Mouse (Mus musculus) adrenal gland, adult (tissue): ENCODE data around the gene Foxp1.

ENCODE experiments used
- DNase-seq, 2 experiments: peaks; one replicate each; pipeline ENCODE4 v3.0.0; 2022 to 2023; ENCODE audit warnings: low spot score in 1 of 2; ENCODE audit not compliant: inconsistent age in 2 of 2

The Foxp1 gene

DNA sequence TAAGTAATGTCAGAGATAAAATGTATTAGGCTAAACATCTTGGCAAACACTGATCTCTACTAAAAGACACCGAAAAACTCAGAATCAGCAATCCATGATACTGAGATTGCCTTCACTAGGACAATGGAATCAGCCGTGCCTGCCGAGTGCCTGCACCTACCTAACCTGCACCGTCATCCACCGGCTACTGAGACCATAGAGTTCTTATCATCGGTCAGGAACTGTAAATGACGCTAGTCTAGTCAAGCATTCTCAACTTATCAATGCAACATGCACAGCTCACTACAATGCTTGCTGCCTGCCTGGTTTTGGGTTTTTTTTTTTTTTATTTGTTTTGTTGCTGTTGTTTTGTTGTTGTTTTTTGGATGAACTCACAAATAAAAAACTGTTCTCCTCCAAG is 542.1 kb downstream of the Foxp1 start:
- DNase-seq: no peak

DNA sequence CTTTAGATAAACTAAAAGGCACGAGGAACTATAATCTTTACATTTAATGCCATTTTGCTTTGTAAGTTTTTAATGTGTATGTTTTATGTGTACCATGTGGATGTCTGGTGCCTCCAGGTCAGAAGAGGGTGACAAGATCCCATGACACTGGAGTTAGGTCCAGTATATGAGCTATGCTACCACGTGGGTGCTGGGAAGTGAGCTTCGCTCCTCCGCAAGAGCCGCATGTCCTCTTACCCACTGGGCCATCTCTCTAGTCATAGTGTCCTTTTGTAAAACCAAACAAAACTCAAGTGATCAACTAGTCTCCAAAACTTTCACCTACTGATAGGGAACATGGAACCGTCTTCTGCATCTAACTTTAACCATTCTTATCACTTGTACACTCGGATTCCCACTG is 542.5 kb downstream of the Foxp1 start:
- no peak for DNase-seq

DNA sequence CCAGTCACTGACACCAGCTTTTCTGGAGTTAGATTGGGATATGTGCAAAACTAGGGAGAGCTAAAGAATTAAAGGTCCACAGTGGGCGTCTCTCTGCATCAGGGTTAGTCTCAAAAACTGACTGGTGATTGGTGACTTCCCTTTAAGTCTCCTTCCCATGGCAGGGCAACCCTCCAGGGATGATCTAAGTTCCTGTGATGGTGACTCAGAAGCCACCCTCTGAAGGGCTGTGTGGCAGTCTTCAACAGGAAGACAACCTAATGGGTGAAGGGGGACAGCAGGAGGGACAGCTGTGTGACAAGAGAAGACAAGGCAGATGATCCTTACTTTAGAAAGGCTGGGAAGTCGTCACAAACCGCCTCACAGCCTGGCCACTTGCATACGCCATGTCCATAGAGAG is 544.7 kb downstream of the Foxp1 start:
- no peak for DNase-seq

DNA sequence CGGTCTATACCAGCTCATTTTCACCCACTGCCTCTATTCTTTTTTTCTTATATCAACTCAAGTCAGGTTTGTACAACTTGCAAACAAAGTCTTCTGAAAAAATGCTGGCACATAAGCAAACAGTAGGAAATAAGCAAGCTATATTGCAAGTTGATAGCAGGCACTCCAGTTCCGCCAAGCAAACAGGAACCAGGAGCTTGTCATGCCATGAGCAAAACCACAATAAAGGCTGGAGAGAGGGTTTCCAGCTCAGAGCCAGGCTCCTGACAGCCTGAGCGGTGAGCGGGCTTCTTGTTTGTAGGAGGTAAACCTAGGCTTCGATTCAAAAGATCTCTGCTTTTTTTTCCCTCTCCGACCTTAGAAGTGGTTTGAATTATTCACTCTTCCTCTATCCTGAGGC is 546.6 kb downstream of the Foxp1 start:
- DNase-seq: no peak

DNA sequence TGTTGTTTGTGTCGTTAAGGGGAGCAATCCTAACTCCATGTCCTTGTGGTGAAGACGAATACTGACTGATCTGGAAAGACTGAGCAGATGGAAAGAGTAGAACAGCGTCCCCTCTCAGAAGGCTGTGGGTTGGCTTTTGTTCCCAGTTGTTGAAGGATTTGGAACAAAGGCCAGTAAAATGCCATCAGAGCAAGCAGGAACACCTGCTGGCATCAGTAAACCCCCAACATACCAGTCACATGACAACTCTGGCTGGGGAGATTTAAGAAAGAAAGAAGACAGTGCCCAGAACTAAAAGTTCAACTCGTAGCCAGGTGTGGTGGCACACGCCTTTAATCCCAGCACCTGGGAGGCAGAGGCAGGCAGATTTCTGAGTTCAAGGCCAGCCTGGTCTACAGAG is 549.1 kb downstream of the Foxp1 start:
- DNase-seq: no peak

DNA sequence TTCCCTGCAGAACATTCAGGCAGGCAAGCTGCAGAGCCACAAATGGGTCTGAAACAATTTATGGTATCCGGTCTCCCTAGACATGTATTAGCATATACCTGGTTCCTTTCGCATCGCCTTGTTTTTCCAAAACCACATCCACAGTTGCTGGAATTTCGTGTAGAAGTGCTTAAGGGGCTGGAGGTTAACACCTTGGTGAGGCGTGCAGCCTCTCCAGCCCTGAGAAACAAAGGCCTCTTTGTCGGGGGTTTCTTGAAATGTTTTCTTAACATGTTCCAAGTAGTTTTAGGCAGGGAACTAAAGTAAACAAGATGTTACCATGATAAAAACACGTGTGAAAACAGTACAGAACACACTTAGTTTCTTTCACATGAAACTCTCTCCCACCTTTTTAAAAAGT is 550.1 kb downstream of the Foxp1 start:
- DNase-seq: no peak

DNA sequence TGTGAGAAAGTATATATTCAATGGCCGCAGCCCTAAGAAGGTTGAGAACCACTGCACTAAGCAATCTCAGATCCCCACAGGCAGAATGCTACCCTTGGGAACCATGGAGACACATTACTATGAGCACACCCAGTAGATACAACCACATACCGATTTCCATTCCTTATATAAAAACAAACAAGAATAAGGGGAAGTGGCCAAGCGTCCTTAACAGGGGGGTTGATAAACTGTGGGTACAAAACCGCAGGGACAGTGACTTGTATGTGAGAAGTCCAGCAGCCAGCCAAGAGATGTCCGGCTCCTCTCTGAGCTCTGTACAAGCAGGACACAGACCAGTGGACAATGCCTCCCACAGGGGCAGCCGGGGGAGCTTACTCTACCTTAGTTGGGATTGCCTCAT is 563.2 kb downstream of the Foxp1 start:
- no peak for DNase-seq

DNA sequence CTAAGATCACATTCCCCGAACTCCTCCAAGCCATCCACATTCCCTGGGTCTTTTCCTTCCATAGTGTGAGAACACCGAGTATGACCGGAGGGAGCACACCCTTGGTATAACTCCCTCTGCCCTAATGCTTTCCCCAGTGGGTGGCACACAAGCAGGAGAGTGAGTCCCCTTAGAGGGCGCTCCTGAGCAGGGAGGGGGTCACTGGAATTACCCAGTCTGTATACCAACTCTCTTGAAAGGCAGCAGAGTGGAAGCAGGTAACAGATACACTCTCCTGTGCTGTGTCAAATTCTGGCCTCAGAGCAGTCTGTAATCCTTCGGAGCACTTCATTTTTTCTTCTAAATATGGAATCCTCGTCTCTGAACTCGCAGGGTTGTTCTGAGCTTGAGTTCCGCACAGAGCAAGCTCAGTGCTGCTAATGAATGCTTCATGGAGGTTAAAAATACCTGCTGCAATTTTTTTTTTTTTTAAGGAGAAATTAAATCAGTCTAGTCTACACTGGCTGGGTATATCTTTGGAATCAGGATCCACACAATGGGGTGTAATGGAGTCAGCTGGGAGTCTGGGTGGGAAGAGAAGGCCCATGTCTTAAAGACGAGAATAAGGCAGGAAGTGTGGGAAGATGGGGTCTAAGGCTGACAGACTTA is 565.9 kb downstream of the Foxp1 start:
- DNase-seq: peak in 1 of 2 experiments; percentile 47

DNA sequence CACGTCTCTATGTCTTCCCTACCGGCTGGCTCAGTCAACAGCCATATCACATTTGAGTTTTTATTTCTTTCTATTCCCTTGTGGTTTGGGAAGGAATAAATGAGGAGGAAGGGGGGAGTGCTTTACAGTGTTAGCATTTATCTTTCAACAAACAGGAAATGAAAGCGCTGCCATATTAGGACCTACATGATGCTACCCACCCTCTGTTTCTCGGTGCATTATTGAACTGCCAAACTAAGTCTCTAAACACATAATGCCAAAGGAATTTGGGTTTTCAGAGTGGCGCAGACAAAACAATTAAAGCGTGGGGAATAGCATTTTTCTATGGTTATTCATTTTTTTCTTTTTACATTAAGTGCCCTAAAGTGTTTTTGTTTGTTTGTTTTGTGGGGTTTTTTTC is 566.8 kb downstream of the Foxp1 start:
- DNase-seq: no peak

DNA sequence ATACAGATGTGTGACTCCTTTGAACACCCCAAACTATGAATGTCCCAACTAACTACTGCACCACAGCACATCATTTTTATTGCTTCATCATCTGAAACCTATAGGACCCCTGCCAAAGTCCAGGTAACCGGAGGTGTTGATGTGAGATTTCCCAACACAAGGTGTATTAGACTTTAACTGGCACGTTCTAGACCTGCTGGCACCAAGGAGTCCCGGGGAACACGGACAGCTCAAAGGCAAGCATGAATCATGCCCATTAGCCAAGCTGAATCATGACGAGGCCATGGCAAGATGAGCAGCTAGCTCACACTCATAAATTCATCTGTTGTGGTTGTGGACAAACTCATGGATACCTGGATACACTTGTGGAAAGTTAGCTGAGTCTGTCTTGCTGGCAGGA is 568.1 kb downstream of the Foxp1 start:
- peak in 1 of 2 experiments; percentile 64 for DNase-seq

DNA sequence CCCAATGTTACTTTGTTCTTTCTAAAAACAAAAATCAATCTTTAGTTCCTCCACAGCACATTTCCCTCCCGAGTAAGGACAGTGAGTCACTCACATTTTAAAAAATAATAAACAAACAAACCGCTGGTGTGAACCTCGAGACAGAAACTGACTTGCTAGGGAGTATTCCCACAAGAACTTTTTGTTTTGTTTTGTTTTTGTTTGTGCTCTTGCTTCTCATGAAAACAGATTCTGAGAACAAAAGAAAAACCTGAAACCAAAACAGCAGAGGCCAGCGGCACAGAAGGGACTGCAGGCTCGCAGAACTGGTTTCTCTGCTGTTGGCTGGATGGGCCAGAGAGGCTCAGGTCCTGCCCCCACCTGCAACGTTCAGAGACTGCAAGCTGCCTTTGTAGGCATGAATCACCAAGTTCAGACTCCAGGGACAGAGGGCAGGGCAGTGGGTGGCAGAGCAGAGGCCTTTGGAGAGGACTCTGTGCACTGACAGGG is 572.8 kb downstream of the Foxp1 start:
- peak; percentile 79 to 89 for DNase-seq

DNA sequence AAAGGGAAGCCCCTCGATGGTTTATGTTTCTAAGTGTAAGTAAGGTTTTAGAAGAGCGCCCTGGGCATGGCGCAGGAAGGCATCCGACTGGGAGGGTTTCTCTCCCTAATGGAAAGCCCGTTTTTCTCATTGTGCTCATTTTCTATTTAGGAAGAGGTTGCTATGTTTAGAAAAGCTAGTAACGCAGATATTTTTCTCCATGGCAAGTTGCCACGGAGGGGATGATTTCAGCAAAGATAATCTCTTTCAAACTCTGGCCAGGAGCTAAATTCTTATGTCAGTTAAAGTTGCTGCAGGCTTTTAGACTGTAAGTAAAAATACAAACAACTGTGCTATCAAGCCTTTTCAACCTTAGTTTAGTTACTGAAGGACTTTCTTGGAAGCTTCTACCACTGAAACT is 573.2 kb downstream of the Foxp1 start:
- peak in 1 of 2 experiments; percentile 72 for DNase-seq

DNA sequence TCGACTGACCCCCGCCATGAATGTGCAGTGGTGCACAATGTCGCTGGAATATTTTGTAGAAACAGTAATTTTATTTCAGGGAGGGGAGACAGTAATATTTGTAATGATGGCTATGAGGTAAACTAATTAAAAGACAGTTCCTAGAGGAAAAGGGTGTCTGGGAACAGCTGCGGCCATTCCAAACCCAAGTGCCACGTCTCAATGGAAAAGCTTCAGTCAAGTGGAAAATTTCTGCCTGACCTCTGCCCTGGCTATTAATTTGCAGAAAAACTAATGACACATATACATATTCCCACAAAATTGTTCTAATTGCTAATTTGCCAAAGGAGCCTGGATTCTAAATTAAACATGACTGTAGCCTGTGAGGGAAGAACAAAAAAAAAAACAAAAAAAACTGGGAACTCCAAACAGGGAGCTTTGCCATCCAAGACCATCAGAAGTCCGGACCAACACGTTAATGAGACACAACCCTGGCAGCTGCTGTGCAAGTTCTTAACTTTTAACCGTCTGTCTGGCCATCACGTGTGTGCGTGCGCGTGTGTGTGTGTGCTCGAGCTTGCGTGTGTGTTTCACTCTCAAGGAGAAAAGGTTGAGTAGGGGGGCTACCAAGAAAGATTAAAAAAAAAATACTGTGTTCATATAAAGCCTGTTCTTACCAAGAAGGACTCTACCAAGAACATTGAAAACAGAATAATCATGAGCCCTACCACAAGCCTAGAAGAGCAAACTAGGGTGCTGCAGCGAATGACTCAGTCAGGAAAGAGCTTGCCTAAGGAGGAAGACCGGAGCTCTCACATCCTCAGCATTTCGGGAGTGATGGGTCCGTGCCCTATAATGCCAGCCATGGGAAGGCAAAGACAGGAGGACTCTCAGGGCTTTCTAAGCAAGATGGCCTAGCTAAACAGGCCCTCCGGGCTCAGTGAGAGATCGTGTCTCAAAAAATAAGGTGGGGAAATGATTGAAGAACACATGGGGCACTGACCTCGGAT is 574.1 kb downstream of the Foxp1 start:
- DNase-seq: no peak

DNA sequence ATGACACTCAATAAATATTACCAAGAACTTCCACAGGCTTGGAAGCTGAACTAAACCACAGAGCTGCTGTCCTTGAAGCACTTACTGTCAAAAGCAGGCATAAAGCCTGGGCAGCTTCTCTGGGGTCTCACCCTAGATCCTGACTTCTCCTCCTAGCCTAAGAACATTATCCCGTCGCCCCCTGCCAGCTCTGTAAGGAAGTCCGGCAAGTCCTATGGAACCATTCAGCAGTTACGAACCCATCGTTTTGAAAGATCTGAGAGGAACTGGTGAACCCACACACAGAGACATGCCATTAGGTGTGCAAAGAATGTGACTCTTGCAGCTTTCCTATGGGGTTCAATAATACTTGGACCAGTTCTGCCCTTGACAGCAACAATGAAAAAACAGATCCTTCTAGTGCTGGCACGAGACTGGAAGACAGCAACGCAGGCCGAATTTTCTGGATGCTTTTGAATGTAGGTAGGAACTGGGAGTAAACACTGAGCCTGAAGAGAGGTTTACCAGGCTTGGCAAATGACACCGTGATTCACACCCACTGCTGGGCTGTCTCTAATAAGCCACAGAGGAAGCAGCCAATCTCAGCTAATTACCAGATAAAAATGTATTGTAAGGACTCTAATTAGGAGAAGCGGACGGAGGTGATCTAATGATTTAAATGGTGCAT is 574.9 kb downstream of the Foxp1 start:
- DNase-seq: no peak

DNA sequence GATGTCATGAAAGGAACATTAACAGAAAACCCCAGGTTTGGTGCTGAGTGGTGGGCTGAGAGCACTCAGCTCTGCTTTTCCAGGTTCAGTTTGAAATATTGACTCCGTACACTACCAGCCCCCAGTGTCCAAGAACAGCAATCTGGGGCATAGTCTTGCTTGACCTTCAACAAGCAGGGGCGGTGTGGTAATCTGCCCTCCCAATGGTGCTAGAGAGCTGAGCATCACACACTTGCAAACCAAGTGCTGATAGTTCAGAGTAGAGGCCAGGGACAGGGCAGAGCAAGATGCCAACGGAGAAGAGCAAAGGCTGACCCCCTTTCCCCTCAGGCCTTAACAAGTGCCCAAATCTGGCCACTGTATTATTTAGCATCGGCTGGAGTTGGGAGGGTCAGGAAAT is 575.8 kb downstream of the Foxp1 start:
- DNase-seq: no peak

DNA sequence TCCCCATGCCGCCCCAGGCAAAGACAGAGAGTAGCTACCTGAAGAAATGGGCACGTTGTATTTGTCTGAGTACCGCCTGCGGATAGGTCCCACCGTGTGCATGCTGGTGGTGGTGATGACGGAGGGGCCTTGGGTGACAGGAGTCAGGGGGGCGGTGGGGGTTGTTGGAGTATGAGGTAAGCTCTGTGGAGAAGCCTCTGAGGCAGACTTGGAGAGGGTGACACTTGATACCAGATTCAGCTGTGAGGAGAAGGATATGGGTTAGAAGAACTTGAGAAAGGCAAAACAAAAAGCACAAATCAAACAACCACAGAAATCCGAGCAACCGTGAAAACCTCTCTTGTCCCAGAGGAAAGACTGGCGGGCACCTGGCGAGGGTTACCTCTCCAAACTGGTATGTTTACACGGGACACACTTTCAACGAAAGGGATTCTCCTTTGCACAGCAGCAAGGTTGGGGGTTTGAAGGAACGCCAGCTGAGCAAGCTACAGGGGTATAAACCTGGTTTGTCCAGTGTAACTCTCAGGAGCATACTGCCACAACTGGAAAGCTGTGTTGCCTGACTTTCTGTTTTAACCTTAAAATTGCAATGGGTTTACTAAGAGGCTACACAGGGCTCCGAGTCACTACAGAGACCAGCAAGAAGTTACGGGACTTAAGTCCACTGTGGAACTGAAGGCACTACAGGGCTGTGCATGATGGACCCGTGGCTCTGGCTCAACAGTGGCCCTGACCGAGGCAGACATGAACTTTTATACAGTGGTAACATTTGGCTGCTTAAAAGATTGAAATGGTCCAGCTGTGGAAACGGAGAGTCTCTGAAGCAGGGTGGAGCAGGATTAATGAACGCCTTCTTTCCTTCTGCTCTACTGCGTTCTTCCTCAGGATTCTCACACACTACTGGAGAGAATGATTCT is 576.8 kb downstream of the Foxp1 start:
- no peak for DNase-seq

DNA sequence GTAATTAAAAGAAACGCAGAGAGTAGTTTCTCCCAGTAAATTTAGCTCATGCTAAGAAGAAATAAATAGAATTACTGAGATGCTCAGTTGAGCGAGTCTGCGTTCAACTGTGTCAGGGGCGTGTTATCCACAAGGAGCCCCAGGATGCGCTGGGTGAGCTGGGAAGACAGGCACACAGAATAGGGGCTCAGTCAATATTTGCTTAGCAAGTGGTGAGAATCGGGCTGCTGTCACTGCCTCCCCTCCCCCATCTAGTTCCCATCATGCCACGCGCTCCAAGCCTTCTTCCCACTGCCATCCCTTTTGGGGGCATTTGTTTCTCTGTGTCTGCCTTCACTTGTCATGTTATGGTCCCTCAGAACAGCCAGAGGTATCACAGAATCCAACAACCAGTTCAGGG is 584.2 kb downstream of the Foxp1 start:
- no peak for DNase-seq

DNA sequence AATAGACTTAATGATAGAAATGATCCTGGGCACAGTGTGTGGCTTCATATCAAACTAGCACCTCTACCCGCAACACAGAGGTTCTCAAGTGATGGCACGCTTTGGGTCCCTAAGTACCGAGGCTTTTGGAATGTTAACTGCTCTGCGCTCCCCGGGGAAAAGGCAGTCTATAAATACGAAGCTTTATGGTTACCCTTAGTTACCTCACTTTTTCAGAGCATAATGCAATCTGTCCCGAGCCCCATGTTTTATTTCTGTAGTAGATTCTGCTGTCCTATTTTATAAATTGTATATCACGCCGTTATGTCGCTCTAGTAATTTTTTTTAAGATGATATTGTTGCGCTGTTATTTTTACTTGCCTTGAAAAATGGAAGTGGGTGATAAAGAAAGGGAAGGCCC is 585.0 kb downstream of the Foxp1 start:
- DNase-seq: no peak

DNA sequence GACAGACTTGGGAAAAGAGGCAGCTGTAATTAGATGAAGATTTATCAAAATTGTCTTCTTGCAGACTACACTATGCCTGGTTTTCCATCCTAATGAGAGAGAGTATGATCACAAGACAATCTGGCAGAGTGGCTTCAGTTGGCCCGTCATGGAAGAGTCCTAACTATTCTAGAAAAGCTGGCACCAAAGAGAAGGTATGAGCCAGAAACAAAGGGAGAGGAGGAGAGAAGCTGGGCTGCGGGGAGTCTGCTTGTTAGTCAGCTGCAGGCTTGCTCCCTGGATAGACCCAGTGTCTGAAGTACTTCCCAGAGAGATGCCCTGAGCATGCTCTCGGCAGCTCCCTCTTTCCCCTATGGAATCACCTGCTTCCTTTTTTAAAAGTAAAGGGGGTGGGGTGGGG is 586.1 kb downstream of the Foxp1 start:
- DNase-seq: no peak

DNA sequence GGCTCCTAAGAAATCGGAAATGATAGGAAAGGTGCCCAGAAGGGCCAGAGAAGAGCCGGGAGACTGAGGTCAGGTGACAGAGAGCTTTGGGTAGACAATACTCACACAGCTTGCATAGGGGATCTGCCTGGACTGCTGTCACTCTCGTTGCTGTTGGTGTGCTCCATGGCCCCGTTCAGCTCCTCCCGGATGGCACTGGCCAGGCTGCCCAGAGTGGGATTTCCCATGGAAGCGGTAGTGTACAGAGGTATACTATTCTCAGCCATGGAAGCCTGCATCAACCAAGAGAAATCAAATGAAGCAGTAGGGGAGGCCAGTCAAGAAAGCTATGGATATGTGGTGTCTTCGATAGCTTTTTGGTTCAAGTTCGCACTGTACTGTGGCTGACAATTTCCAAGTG is 587.4 kb downstream of the Foxp1 start:
- DNase-seq: no peak

DNA sequence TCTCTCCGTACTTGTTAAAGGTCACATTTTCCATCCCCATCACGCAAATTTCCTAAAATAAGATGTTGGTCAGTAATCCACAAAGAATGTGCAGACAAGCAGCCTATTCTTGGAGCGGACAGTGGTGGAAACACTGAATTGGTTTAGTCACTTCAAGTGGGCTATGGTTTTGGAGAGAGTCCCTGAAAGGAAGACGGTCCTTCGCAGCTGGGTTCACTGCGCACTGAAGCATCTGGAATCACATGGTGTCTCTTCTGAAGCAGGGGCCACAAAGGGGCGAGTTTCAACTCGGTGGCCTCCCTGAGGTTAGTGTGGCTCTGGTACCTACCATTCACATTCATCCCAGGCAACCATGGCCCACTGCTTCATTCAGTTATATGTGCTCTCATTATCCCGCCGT is 588.1 kb downstream of the Foxp1 start:
- DNase-seq: no peak
